Mouse (Mus musculus): ENCODE results near the gene Gli2.

The Gli2 gene

GRCm38 (mm10) chr1:119053402-119053841, at the start of gene Gli2:
Gene Gli2 (minus strand): TSS chr1:119053619.
- DNase-seq (ENCODE audit: extremely low spot score) = peak; percentile 93

- DNase-seq (ENCODE audit: extremely low spot score) = no peak
These were observed 44.6 kb upstream of the Gli2 start for GRCm38 (mm10) chr1:119097921-119098521.

GRCm38 (mm10) chr1:119093739-119094138, 40.3 kb upstream of the Gli2 start:
- peak; percentile 63 for DNase-seq (ENCODE audit: extremely low spot score)

DNA sequence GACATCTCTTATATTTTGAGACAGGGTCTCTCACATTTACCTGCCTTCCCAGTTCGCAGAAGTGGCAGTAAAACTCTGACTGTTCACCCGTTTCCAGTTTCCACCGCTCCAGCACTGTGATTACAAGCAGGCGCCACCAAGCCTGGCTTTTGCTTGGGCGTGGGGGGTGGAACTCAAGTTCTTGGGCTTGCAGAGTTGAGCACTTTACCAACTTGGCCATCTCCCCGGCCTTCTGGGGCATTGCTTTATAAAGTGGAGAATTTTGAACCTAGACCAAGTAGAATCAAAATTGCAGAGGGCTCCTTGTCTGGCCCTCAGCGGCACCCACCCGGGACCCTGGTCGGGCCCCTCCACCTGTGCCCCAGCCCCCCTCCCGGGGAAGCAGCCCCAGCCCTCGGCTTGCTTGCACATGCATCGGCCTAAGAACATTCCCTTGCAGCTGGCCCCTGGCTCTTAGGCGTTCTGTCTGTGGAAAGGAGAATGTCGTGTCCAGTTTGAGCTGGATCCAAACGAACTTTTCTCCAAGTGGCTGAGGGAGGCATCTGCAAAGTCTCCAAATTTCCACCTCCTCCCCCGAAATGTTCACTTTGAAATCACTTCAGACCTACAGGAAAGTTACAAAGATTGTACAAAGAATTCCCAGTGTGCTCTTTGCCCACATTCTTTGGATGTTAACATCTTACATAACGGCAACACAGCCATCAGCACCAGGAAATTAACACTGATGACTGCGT, 36.6 kb upstream of the Gli2 start:
- no peak for DNase-seq (ENCODE audit: extremely low spot score)

- DNase-seq (ENCODE audit: extremely low spot score) = peak; percentile 86
These were observed 34.1 kb upstream of the Gli2 start for GRCm38 (mm10) chr1:119087539-119087938.

- DNase-seq (ENCODE audit: extremely low spot score) = no peak
These were observed 32.4 kb upstream of the Gli2 start for GRCm38 (mm10) chr1:119085771-119086170.

DNA sequence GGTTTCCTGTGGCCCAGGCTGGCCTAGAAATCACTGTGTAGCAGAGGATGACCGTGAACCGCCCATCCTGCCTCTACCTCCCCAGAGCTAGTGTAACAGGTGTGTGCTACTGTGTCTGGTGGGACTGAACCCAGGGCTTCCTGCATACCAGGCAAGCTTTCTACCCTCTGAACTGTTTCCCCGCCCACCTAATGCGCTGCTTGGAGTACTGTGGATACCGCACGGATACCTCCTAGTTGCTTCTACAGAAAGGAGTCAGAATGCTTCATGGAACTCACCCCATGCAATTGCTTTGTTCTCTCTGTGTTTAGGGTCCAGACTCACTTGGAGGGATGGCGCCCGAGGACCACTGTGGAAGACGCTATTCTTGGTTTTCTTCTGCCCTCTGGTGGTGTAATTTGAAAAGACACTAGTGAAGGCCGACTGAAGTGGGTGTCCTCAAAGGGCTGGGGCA, 30.1 kb upstream of the Gli2 start:
- peak; percentile 82 for DNase-seq (ENCODE audit: extremely low spot score)

GRCm38 (mm10) chr1:119082231-119082991, 29.0 kb upstream of the Gli2 start:
- peak; percentile 71 for DNase-seq (ENCODE audit: extremely low spot score)

DNA sequence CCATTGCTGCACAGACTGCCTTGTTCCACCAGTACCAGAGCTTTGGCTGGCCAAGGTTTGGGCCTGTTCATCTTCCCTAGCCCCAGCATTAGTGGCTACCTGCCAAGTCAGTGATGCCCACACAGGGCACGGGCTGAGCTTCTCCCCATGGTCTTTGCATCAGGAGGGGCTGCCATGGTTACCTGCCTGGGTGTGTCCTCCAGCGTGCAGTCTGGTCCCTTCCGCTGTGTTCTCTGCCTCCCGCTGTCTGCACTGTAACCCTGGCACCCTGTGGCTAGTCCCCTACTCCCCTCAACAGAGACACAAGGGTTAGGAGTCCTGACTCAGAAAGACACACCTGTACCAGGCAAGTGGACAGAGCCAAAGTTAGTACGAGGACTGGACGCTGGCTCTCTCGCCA, 24.5 kb upstream of the Gli2 start:
- DNase-seq (ENCODE audit: extremely low spot score) = no peak

DNA sequence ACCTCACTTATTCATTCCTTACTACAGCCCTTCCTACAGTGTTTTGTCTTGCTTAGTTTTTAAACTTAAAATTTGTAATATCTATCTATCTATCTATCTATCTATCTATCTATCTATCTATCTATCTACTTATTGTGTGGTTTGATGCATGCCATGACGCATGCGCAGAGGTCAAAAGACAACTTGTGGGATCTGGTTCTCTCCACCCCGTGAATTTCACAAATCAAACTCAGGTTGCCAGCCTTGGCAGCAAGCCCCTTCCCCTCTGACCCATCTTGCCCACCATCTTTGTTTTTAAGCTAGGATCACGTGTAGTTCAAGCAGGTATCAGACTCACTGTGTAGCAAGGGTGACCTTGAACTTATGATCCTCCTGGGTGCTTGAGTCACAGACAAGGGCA, 22.9 kb upstream of the Gli2 start:
- no peak for DNase-seq (ENCODE audit: extremely low spot score)

- DNase-seq (ENCODE audit: extremely low spot score) = no peak
These were observed 22.5 kb upstream of the Gli2 start for GRCm38 (mm10) chr1:119075916-119076315.

DNA sequence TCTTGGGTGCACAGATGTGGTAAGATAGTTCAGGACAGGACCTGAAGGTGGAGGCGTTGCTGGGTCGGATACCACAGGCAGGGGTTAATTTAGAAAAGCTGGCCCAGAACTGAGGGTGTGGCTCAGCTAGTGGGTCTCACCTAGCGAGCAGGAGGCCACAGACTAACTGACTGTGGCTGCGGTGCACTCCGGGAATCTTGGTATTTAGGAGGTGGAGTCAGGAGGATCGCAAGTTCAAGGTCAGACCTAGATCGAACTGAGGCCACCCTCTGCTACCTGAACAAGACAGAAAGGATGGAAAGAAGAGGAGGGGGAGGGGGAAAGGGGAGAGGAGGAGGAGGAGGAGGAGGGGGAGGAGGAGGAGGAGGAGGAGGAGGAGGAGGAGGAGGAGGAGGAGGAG, 22.1 kb upstream of the Gli2 start:
- DNase-seq (ENCODE audit: extremely low spot score) = no peak

DNA sequence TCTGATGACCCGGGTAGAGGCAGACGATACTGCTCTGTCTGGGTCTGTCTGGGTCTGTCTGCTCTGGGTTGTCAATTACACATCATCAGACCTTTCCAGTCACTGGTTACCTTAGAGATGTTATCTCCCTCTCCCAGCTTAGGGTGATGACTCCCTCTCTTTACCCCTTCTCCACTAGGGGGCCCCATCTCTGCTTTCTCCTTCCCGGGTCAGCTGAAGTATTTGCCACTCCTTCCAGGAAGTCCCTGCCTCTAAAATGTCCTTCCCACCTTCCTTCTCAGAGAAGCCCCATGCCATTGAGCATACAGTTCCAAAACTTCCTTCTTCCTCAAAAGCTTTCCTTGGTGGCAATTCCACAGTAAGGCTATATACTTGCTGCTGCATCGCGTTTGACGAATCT, 21.5 kb upstream of the Gli2 start:
- peak; percentile 21 for DNase-seq (ENCODE audit: extremely low spot score)

DNA sequence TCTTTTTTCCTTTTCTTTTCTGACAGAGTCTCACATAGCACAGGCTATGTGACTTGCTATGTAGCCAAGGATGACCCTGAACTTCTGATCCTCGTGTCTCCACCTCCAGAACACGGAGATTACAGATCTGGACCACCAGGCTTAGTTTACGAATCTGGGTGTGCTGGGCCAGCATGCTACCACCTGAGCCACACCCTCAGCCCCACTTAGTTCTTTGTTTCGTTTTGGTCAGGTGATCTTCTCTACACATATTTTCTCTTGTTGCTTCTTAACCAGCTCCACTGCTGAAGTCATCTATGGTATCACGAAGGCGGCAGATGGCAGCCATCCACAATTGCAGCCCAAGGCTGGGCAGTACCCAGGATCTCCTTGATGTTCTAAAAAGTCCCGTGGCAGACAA, 20.5 kb upstream of the Gli2 start:
- DNase-seq (ENCODE audit: extremely low spot score) = no peak

- no peak for DNase-seq (ENCODE audit: extremely low spot score)
These were observed 11.7 kb upstream of the Gli2 start for GRCm38 (mm10) chr1:119064892-119065671.

DNA sequence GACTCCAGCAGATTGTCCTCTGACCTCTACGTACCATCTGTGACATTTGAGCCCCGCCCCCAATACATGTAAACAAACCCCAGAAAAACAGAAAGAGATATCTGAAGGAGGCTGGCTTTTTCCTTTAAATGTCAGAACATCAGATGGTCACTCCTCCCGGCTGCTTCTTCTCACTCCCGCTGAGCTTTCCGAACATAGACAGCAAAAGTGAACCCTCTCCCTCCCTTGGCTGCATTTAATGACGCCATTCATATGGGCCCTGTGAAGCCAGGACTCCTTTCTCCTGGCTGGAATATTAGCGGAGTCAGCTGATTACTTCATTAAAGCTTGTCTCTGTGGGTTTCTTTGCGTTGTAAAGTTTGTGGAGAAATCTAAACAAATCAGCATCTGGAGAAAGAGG, 3.1 kb upstream of the Gli2 start:
- no peak for DNase-seq (ENCODE audit: extremely low spot score)

- DNase-seq (ENCODE audit: extremely low spot score) = no peak
These were observed 2.4 kb upstream of the Gli2 start for GRCm38 (mm10) chr1:119055801-119056200.

DNA sequence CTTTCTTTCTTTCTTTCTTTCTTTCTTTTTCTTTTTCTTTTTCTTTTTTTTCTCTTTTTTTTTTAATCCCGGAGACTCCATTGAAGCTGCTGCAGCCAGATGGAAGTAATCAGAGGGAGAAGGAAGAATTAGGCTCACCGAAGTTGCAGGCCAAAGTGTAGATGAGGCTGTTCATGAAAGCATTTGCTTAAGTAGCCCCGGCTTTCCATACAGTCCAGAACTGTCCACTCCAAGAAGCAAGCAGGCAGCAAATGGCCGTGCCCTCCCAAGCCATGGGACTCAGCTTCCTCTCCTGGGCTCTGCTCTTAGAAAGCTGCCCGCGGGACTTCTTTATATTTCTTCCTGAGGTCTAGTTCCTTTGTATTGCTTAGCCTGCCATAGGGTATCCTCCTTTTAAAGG, 1.0 kb upstream of the Gli2 start:
- DNase-seq (ENCODE audit: extremely low spot score) = peak; percentile 25

- peak; percentile 74 for DNase-seq (ENCODE audit: extremely low spot score)
These were observed 494 bp upstream of the Gli2 start for GRCm38 (mm10) chr1:119053872-119054354.

DNA sequence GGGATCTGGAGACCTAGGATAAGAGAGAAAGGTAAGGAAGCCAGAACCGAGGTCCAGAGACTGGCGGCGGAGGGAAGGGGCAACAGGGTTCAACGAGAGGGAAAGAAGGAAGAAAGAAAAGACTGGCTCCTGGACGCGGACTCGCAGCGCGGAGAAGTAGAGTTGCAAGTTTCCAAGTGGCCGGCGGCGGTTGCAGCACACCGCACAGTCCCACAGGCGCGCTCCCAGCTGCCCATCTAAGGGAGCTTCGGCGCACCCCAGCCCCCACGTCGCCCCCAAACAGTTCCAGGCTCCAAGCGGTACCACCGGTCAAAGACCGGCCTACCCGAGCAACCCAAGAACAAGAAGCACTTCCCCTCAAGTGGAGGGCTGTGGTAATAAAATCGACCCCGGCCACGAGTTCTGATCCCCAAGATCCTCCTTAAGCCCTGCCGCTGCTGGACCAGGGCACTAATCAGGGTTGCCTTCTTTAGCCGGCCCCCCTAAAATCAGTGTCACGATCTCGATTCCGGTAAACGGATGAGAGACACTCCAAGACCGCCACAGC, 715 bp downstream of the Gli2 start:
- peak; percentile 70 for DNase-seq (ENCODE audit: extremely low spot score)

GRCm38 (mm10) chr1:119051938-119052551, 1.4 kb downstream of the Gli2 start:
- DNase-seq (ENCODE audit: extremely low spot score) = peak; percentile 64
